Mouse (Mus musculus) thymus, postnatal 10 days (tissue): ENCODE measurements around the gene Oscp1.

ENCODE experiments used
- DNase-seq, 2 experiments: peaks; one replicate each; pipeline ENCODE4 v3.0.0; 2021; ENCODE audit warnings: low spot score in 2 of 2

Oscp1 gene

DNA sequence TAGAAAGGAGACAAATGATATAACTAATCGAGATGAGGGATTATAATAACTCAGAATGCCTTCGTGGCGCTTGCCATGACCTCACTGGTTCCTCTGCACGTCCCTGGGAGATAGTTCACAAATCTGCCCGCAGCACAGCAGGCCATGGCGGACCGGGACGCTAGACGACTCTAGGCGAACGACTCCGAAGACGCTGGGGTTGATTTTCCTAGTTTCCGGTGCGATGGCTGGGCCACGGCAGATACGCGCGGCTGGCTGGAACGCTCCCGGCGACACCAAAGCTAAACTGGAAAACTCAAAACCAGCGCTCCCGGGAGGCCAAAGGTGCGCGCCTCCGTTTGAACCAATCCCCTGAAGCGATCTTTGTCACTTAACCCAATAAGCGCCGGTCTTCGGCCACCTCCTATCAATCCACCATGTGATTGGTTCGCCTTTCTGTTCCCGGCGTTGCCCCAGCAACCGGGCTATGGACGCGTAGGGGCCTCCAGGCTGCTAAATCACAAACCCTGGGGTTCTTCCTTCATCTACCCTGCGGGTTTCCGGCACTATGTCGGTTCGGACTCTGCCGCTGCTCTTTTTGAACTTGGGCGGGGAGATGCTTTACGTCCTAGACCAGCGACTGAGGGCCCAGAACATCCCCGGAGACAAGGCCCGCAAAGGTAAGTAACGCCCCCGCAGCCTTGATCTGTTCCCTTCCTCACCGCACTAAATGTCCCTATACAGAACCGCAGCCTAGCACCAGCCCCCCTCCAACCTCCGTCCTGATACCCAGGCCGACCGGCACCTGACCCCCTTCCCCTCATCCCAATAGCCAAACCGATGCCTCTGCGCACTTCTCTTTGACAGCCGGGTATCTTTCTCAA is at the start of gene Oscp1:
Gene Oscp1 (plus strand): TSS at position 432 of the 863 bp plus-strand sequence.
- peak; percentile 86 to 88 for DNase-seq

DNA sequence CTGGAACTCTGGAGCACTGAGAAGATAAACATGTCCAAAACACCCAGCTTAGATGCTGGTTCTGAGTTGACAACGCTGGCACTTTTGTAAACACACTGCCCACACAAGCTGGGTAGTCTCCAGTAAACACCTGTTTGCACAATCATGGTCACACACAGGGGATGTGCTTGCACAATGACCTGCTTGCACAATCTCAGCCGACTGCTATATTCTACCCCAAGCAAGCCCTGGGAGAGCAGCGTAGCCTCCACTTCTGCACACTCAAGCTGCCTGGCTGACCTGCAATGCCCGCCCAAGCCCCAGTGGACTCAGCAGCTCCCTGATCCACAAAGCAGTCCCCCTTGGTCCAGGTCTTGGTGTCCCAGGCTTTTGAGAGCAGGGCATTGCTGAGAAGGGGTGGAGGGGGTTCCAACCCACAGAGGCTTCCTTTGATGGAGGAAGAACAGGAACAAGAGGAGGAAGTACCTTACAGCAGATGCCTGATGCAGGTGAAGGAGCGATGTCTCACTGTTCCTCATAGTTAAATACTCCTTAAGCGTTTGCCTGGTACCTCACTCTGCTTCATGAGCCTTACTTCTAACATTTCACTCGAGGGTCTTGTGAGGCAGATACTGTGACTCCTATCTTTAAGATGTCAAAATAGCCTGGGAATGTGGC is 40.6 kb upstream of the Oscp1 start:
- no peak for DNase-seq

DNA sequence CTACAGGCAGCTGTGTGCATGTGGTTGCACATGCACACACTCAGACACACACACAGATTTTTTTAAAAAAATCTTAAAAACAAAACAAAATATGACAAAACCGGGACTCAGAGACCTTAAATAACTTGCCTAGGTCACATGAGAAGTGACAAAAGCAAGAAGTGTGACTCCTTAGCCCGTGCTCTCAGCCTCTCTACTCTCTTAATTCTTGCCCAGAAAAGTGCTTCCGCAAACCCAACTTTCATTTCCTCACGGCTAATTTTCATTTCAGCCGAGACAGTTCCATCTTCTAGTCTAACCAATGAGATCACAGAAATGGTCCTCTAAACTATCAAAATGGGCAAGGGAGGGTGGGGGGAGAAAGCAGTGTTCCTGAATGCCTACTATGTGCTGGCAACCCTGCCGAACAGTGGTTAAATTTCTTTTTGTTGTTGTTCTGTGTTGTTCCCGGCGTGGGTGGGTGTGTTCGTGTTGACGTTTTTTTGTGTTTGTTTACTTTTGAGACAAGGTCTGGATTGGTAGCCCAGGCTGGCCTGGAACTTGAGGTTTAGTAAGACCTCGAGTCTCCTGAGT is 39.3 kb upstream of the Oscp1 start:
- no peak for DNase-seq

DNA sequence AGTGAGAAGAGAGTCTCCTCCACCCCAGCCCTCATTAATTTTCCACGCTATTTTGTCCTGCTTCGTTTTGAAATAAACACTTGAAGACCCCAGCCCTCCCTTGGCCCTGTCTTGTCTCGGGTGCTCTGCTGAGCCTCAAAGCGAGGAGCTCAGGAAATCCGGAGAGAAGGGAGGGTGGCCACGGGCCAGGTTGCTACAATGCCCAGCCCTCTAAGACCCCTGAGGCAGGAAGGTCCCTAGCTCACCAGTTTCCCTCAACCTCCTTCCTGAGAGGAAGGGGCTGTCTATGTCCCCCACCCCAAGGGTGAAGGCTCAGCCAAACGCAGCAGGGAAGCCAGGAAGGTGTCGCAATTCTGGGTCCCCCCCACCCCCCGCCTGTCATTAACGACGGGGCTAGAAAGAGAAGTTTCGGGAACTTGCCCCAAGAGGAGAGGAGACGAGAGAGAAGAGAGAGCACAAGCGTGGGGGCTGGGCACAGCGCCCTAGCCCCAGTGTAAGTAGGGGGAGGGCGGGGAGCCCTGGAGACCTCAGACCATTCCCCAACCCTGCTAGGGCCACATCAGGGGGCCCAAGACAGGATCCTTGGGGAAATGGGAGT is 34.0 kb upstream of the Oscp1 start, which contains the start of gene Csf3r:
Gene Csf3r (plus strand): TSS at position 248 of the 598 bp plus-strand sequence.
- DNase-seq, result no peak

DNA sequence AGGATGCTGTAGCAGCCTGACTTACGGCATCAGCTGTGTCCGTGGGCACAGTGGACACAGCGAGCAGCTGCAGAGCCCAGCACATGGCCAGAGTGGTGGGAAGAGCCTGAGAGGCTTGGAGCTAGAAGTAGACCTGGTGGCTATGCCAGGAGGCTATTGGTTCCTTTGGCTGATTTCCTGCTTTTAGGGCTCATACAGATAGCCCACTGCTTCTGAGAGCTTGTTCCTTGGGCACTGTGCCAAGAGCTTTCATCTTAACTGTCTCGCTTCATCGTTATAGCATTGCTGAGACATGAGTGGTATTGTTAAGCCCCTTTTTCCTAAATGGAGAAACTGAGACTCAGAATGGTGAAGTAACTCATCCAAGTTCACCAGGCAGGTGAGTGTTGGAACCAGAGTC is 32.6 kb upstream of the Oscp1 start:
- DNase-seq, result no peak

DNA sequence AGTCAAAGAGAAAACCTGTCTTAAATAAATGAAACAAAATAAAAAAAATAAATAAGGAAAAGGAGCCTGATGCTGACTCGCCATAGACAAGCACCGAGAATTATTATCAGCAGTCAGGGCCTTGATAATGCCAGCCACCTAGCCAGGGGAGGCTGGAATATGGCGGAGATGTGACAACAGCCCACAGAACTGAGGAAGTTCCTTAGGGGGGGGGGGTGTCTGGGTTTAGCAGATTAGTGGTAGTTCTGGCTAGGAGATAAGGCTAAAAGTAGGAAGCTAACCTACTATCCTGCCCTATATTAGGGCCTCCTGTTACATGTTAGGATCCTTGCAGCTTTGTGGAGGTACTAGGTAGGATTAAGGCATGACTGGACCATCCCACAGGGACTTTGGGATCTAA is 30.4 kb upstream of the Oscp1 start:
- DNase-seq, result no peak

DNA sequence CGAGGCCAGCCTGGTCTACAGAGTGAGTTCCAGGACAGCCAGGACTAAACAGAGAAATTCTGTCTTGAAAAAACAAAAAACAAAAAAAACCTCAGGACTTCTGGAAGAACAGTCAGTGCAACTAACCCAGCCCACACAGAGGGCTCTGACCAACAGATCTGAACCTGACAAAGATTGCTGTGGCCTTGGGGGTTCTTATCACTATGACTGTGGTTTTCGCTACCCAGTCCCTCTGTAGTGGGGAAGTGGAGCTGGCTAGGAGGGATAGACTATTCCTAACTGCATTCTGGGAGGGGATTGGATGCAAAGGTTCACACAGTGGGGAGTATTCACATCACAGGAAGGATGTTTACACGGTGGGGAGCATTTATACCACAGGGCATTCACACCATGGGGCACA is 29.3 kb upstream of the Oscp1 start:
- no peak for DNase-seq

DNA sequence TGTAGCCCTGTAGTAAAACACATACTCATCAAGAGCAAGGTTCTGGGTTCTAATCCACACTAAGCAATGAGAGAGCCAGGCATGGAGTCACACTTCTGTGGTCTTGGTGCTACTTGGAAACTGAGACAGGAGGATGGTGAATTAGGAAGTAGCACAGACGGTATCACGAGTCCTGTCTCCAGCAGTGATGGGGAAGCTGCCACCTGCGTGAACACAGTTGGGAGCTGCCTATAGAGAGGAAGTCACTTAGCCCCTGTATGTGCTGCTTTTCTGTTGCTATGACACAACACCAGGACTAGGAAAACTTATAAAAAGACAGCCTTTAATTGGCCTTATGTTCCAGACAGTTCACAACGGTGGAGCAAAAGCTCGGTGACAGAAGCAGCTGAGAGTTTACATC is 27.7 kb upstream of the Oscp1 start:
- no peak for DNase-seq

DNA sequence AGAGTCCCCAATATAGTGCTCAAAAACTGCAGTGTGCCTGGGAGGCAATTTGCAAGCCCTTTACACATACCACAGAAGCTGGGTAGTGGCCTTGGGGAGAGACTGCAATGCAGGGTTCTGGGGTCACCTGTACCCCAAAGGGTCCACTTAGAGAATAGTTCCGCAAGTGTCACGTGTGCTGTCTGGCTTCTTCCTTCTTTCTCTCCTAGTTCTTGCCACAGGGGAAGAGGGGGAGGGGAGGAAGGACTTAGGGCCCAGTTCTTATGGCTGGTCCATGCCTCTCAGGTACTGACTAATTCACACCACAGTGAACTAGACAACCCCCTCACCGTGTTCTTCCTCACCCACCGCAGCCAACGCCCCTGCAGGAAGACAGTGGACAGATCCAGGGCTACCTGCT is 23.0 kb upstream of the Oscp1 start:
- DNase-seq, result no peak

DNA sequence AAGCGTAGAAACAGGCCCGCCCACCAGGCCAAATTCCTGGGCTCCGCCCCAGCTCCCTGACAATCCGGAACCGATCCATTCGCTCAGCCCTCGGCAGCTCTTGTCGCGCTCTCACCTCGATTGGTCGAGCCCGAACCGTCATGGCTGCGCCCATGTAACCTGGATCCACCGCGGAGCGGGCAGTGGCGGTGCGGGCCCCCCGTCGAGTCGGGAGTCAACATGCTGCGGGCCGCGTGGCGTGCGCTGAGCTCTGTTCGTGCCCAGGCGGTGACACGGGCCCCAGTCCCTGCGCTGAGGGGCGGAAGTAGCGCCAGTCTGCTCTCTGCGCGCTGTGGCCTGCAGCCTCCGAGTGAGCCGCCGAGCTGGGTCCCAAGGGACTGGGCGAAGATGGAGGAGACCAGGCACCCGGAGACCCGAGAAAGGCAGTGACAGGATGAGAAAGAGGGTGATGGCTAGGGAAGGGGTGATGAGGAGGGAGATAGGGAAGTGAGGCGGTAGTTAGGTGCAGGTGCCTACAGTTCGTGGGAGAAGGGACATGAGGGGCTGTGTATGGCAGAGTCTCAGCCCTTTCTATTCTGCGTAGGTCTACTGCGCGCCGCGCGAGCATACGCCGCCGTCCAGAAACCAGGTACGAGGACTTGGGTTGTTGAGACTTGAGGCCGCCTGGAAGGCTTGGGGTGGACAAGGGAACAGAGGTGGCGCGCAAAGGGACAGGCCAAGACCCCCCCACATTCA is 11.3 kb upstream of the Oscp1 start, which contains the start of gene Mrps15:
Gene Mrps15 (plus strand): TSS at position 75 of the 735 bp plus-strand sequence.
- peak; percentile 55 to 59 for DNase-seq

DNA sequence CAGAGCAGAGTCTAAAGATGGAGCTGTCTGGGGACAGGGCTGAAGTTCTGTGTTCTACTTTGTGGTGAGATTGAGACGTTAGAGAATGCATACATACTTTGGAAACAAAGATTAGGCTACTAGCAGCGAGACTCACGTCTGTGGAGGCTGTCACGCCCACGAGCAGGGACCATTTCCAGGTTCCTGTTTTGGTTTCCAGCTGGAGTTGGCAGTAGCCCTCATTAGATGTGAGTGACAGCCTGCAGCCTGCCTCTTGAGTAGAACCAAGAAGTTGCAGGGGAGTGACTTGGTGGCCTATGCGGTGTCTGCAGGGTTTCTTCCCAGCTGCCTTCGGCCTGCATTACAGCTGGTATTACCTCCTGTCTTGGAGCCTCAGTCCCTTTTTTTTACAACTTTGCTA is 6.7 kb upstream of the Oscp1 start:
- DNase-seq, result no peak

DNA sequence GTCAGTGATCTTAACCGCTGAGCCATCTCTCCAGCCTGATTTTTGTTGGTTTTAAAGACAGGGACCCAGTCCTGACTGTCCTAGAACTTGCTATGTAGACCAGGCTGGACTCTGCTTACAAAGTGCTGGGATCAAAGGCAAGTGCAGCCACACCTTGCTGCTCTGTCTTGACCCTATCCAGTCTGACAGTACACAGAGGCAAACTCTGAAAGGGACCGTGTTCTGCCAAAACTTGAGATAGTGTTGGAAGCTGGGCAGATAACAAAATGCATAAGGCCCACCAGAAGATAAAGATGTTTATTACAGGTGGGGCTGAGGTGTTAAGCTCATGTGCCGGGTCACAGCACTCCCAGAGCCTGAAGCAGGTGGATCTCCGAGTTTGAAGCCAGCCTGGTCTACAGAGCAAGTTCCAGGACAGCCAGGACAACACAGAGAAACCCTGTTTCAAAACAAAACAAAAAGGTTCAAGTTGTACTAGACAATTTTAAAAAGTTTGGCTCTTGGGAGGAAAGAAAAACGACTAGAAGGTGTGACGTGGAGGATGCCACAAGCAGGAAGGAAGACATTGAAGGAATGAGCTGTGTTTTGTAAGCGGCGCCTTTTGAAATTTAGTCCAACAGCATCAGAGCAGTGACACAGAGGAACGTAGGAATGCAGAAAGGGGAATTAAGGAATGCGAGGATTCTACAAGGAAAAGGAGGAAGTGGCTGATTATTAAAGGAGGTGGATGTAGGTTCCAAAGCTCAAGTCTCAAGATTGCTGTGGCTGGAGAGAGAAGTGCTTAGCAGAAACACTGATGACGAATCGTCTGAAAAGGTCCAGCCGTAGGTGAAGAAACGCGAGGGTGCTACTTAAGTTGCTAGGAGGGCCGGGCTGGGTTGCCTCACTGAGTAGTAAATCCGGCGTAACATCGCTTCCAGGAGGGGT is 895 bp upstream of the Oscp1 start:
- no peak for DNase-seq

DNA sequence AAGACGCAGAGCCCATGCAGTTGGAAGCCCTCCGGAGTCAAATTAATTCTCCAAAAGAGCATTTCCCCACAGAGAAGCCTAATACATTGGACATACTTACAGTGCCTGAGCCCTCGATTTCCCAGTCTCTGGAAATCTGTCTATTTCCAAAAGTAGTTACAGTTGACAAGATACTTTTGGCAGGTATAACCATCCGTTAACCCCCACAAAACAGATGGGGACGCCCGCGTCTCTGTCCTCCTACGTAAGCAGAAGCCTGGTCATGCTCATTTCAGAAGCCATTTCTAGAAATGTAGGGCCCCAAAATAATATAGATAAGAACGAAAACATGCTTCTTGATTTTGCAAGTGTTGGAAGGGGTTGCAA is 615 bp downstream of the Oscp1 start:
- no peak for DNase-seq

DNA sequence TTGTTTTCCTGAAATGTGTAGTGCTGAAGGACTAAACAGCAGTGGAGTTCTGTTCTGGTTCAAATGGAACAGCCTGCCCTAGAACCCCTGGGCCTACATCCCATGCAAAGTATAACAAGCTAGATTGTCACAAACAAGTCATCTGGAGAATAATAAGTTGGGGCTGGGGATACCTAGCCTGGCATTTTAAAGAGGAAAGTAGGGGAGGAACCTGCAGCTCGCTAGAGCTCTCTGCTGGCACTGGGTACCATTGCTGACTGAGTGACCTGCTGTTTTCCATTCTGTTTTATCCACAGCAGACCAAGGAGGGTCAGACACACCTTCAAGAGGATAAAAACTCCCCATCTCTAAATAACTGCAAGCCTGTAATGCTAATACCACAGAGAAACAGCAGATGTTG is 4.5 kb downstream of the Oscp1 start:
- no peak for DNase-seq

DNA sequence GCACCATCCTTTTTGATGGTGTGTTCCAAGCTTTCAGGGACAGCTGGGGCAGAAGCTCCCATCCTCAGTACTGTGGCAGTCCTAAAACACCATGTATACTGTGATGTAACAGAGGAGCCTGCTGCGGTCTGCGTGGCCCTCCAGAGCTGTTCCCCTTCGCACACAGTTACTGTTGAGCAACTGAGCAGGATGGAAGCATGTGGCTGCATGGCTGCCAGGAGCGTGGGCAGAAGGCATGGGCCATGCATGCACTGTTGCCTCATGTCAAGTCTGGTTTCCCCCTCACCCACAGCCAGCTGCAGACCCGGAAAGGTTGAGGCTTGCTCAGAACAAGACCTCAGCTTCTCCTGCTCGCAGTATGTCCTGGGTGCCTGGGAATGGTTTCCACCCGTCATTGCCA is 6.9 kb downstream of the Oscp1 start:
- DNase-seq, result no peak

DNA sequence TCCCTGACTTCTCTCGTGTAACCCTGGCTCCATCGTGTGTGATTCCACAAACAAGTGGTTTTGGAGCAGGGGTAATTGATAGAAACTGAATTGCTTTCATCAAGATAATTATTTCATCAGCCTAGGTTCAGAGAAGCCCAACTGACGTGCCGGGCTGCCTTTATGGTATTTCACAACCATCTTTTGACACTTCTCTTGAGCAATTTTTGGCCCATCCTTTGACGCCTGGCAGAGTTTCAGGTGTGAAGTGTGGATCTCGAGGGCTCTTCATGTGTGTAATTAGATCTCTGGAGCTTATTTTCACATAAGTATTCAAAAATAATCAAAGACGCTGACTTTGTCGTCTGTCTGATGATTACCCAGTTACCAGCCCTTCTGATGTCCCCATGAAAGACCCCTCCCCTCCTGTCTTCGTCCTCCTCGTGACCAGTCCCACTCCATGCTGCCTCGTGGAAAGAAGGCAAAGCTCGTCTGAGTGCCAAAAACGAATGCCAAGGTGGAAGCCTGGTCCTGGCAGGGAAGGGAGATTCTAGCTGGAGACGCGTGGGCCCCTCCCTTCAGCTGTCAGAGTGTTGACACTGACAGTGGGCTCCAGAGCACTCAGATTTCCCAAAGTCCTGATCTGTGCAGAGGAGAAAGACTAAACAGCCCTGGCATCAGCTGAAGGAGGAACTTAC is 9.2 kb downstream of the Oscp1 start:
- no peak for DNase-seq

DNA sequence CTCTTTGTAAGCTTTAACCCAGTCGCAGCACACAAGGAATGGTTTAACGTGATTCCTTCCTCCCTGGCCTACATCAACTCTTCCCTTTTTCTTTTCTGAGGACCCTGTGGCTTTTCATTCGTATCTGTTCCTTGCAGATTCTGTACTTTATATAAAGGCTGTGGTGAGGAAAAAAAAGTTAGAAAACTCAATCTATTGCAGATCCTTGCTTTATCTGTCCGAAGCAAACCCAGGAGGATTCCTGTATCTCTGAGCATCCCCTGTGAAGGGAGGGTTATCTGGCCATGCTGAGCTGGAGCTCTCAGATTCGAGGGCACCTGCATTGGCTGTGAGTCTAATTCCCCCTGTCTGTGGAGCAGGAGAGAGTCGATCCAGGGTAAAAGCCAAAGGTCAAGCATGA is 10.5 kb downstream of the Oscp1 start:
- no peak for DNase-seq

DNA sequence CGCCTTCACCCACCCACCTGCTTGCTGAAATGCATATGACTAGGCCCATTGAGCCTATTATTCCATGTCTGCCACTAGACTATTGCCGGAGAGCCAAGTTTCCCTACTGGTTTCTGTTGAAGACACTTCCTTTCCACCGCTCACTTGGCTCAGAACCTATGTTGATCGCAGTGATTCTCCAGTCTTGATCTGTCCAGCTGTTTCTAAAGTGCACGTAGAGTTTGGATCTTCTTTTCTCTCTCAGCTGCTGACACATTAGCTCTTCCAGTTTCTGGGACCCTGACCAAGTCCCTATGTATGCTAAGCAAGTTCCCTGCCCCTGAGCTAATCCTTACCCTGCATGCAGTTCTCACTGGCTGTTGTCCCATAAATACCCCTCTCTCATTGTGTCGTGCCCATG is 19.5 kb downstream of the Oscp1 start:
- DNase-seq, result no peak

DNA sequence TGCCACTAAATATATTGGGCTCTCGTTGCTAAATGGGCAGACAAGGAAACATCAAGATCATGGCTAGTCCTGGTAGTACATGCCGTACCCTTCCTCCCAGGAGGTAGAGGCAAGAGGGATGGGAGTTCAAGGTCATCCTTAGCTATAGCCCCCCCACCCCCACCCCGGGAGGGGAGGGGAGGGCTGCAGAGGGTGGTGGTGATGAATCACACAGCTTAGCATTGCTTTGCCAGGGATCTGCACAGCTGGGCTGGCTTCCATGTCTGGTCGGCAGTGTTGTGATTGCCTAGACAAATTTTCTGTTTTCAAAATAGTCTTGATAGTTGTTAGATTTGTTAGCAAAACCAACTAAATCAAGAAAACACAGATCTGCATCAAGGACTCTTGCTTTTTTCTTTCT is 20.9 kb downstream of the Oscp1 start:
- no peak for DNase-seq

DNA sequence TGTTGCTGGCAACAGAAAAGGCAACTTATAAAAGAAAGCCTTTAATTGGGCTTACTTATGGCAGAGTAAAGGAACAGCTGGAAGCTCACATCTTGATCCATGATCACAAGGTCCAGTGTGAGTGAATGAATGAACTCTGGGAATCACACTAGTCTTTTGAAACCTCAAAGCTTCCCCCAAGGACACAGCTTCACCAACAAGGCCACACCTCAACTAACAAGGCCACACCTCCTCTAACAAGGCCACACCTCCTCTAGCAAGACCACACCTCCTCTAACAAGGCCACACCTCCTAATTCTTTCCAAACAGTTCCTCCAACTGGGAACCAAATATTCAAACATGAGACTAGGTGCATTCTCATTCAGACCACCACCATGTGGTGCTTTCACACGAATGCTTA is 23.2 kb downstream of the Oscp1 start:
- no peak for DNase-seq
